Mouse (Mus musculus): ENCODE data around the gene Sorl1.

DNA sequence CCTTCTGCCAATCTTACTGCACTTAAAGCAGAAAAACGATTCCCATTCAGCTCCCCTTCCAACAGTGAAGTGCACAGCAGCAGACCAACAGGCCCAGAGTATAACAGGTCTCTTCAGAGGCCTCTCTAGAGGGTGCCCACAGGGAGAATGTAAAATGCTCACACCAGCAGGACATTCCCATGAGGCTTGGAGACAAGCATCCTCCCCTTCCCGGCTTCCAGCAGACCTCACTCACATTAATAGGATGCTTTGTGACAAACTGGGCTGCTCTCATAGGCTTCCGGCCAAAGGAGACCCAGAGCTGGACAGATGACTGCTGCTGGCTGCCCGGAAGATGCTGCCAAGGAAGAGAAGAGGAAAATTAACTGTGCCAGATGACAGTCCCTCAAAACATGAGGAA lies 52.1 kb downstream of the Sorl1 start:
- TF ChIP-seq CTCF (conservative IDR thresholded peaks at IDR 0.05; ENCODE audit: low read length) (no peak), NANOG (IDR thresholded peaks at IDR 0.05; ENCODE audit: borderline replicate concordance, low read length) (no peak), POU5F1 (IDR thresholded peaks at IDR 0.05; ENCODE audit: borderline replicate concordance, low read length) (no peak)
